Mouse (Mus musculus) cortical plate, adult 2 months (tissue): ENCODE results near the gene Dnmt3c.
"Not testable (repeated sequence)": the region's sequence is repeated elsewhere in the genome, so short reads cannot be mapped to it uniquely, and the experiment has no call there.

Experiments
- CTCF ChIP-seq: fragments of 200-500 bp; IDR thresholded peaks from 2 replicates; pipeline ENCODE4 v1.5.1; 2011; ENCODE audit warnings: mild to moderate bottlenecking, control low read depth, low read length; ENCODE audit not compliant: insufficient read depth; ENCODE audit errors: extremely low read depth
- POLR2A ChIP-seq: fragments of 200-500 bp; IDR thresholded peaks from 2 replicates; pipeline ENCODE4 v1.6.1; 2011; ENCODE audit warnings: mild to moderate bottlenecking, low read length, control low read depth; ENCODE audit not compliant: insufficient read depth; ENCODE audit errors: extremely low read depth

DNA sequence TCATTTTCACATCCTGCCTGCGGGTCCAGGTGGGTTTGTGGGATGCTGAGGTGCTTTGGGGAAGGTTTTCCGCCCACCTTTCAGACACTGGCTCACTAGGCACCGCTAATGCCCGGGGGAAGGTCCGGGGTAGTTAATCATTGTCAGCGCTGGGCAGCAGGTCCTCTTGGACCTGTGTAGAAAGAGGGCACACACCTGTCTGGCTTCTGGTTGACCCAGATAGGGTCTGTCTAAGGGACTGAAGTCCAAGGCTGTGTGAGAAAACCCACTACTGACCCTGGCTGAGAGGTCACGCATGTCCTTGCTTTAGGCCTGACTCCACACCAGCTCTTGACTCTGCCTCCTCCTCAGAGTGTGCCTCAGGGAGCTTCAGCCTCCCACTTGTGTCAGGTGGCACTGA, 3.0 kb upstream of the Dnmt3c start:
- TF ChIP-seq POLR2A, CTCF: not testable (repeated sequence)
